Mouse (Mus musculus): ENCODE measurements around the gene Ugt8a.

DNA sequence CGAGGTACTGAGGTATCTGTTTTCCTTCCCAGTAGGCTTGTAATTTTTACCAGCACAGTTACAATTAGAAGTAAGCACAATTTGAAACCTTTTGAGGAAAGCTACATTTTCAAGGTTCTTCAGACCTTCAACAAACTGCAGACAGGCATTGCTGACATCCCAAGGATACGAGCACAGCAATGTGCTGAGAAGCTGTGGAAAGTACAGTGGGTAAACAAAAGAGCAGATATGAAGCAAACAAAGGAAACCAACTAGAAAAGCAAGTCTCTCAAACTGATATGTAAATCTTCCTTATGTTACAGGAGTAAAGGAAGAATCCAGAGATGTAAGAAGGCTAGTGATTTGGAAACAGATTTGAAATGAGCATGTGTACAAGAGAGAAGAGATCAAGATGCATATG, 54.0 kb downstream of the Ugt8a start:
- TF ChIP-seq EP300 (IDR thresholded peaks at IDR 0.05; ENCODE audit: insufficient read depth, low read depth, low read length): no peak
- TF ChIP-seq POLR2A (IDR thresholded peaks at IDR 0.05; ENCODE audit: insufficient read depth, low read depth, low read length): no peak

All from heart, adult 2 months (tissue).